Mouse (Mus musculus): ENCODE measurements around the gene Dnajc7. TPM values are rescaled to one million over a fixed set of nuclear protein-coding genes. Genes with fewer than 3 reads are reported as not detected.

Gene Dnajc7
- polyA plus RNA-seq, 1 experiment from 2014 or later: 235 TPM

GRCm38 (mm10) chr11:100607121-100607520 lies 12.8 kb downstream of the Dnajc7 start:
- Histone ChIP-seq H3K9ac (replicated peaks; ENCODE audit: low read length) (no peak overlapping the region), H3K4me2 (replicated peaks; ENCODE audit: low read depth, low read length) (no peak overlapping the region), H3K4me1 (ENCODE audit: insufficient read depth, low read length) (peaks cover 10% of the 10 kb centered on the region), H3K4me3 (ENCODE audit: low read length) (no peak overlapping the region), H3K9me3 (ENCODE audit: low read length) (no peaks in the 10 kb centered on the region), H3K36me3 (ENCODE audit: insufficient read depth, low read length) (no peaks in the 10 kb centered on the region), H3K27me3 (ENCODE audit: insufficient read depth, low read length) (no peaks in the 10 kb centered on the region), H3K27ac (ENCODE audit: low read length) (no peak overlapping the region)
- ATAC-seq (ENCODE audit: low FRiP score, low TSS enrichment): no peak
- 96% methylated on average over 6 of the region's 6 CpGs for WGBS

GRCm38 (mm10) chr11:100605451-100605850 lies 14.5 kb downstream of the Dnajc7 start:
- ATAC-seq (ENCODE audit: low FRiP score, low TSS enrichment): no peak
- 88% methylated on average over 10 of the region's 10 CpGs for WGBS

GRCm38 (mm10) chr11:100604321-100605005 lies 15.5 kb downstream of the Dnajc7 start:
- no peaks in the 10 kb centered on the region for H3K9me3 ChIP-seq (ENCODE audit: low read length)
- 79% methylated on average over 4 of the region's 4 CpGs for WGBS
- peaks cover 22% of the 10 kb centered on the region for H3K36me3 ChIP-seq (ENCODE audit: insufficient read depth, low read length)
- no peak overlapping the region for H3K4me3 ChIP-seq (ENCODE audit: low read length)
- H3K4me2 ChIP-seq (replicated peaks; ENCODE audit: low read depth, low read length): no peak overlapping the region
- no peak for ATAC-seq (ENCODE audit: low FRiP score, low TSS enrichment)
- no peaks in the 10 kb centered on the region for H3K27me3 ChIP-seq (ENCODE audit: insufficient read depth, low read length)
- no peak overlapping the region for H3K27ac ChIP-seq (ENCODE audit: low read length)
- no peak overlapping the region for H3K9ac ChIP-seq (replicated peaks; ENCODE audit: low read length)
- no peaks in the 10 kb centered on the region; the same call in 1 of the 2 replicates for H3K4me1 ChIP-seq (ENCODE audit: insufficient read depth, low read length)

More at GRCm38 (mm10) chr11:100605451-100605850, 14.5 kb downstream of the Dnajc7 start:
- H3K4me3 ChIP-seq (ENCODE audit: low read length): no peak overlapping the region
- H3K4me2 ChIP-seq (replicated peaks; ENCODE audit: low read depth, low read length): no peak overlapping the region
- H3K9ac ChIP-seq (replicated peaks; ENCODE audit: low read length): no peak overlapping the region
- H3K36me3 ChIP-seq (ENCODE audit: insufficient read depth, low read length): peaks cover 12% of the 10 kb centered on the region; the same call in 1 of the 2 replicates
- no peak overlapping the region for H3K27ac ChIP-seq (ENCODE audit: low read length)
- peaks cover 4% of the 10 kb centered on the region; the same call in 1 of the 2 replicates for H3K4me1 ChIP-seq (ENCODE audit: insufficient read depth, low read length)
- no peaks in the 10 kb centered on the region for H3K9me3 ChIP-seq (ENCODE audit: low read length)
- no peaks in the 10 kb centered on the region for H3K27me3 ChIP-seq (ENCODE audit: insufficient read depth, low read length)

GRCm38 (mm10) chr11:100603813-100604212 lies 16.2 kb downstream of the Dnajc7 start:
- no peak overlapping the region for H3K9ac ChIP-seq (replicated peaks; ENCODE audit: low read length)
- H3K36me3 ChIP-seq (ENCODE audit: insufficient read depth, low read length): peaks cover 28% of the 10 kb centered on the region
- no peaks in the 10 kb centered on the region for H3K27me3 ChIP-seq (ENCODE audit: insufficient read depth, low read length)
- no peak for ATAC-seq (ENCODE audit: low FRiP score, low TSS enrichment)
- WGBS: 72% methylated on average over 8 of the region's 8 CpGs
- no peak overlapping the region for H3K4me3 ChIP-seq (ENCODE audit: low read length)
- H3K9me3 ChIP-seq (ENCODE audit: low read length): no peaks in the 10 kb centered on the region
- no peaks in the 10 kb centered on the region; the same call in 1 of the 2 replicates for H3K4me1 ChIP-seq (ENCODE audit: insufficient read depth, low read length)
- H3K27ac ChIP-seq (ENCODE audit: low read length): no peak overlapping the region
- no peak overlapping the region for H3K4me2 ChIP-seq (replicated peaks; ENCODE audit: low read depth, low read length)

GRCm38 (mm10) chr11:100603155-100603554 lies 16.8 kb downstream of the Dnajc7 start:
- Histone ChIP-seq H3K27ac (ENCODE audit: low read length) (no peak overlapping the region), H3K9ac (replicated peaks; ENCODE audit: low read length) (no peak overlapping the region), H3K4me1 (ENCODE audit: insufficient read depth, low read length) (no peaks in the 10 kb centered on the region; the same call in 1 of the 2 replicates), H3K27me3 (ENCODE audit: insufficient read depth, low read length) (no peaks in the 10 kb centered on the region), H3K36me3 (ENCODE audit: insufficient read depth, low read length) (peaks cover 35% of the 10 kb centered on the region), H3K4me2 (replicated peaks; ENCODE audit: low read depth, low read length) (no peak overlapping the region), H3K9me3 (ENCODE audit: low read length) (no peaks in the 10 kb centered on the region), H3K4me3 (ENCODE audit: low read length) (no peak overlapping the region)
- WGBS: 85% methylated on average over 9 of the region's 9 CpGs
- no peak for ATAC-seq (ENCODE audit: low FRiP score, low TSS enrichment)

GRCm38 (mm10) chr11:100601372-100601771 lies 18.6 kb downstream of the Dnajc7 start:
- H3K4me1 ChIP-seq (ENCODE audit: insufficient read depth, low read length): no peaks in the 10 kb centered on the region; the same call in 1 of the 2 replicates
- H3K27ac ChIP-seq (ENCODE audit: low read length): no peak overlapping the region
- H3K36me3 ChIP-seq (ENCODE audit: insufficient read depth, low read length): peaks cover 52% of the 10 kb centered on the region
- no peaks in the 10 kb centered on the region for H3K9me3 ChIP-seq (ENCODE audit: low read length)
- H3K4me3 ChIP-seq (ENCODE audit: low read length): no peak overlapping the region
- WGBS: 88% methylated on average over 3 of the region's 3 CpGs
- H3K4me2 ChIP-seq (replicated peaks; ENCODE audit: low read depth, low read length): no peak overlapping the region
- H3K27me3 ChIP-seq (ENCODE audit: insufficient read depth, low read length): no peaks in the 10 kb centered on the region
- ATAC-seq (ENCODE audit: low FRiP score, low TSS enrichment): no peak
- H3K9ac ChIP-seq (replicated peaks; ENCODE audit: low read length): no peak overlapping the region

- Histone ChIP-seq H3K4me3 (ENCODE audit: low read length) (no peak overlapping the region), H3K4me2 (replicated peaks; ENCODE audit: low read depth, low read length) (no peak overlapping the region), H3K36me3 (ENCODE audit: insufficient read depth, low read length) (peaks cover 67% of the 10 kb centered on the region), H3K4me1 (ENCODE audit: insufficient read depth, low read length) (no peaks in the 10 kb centered on the region), H3K27ac (ENCODE audit: low read length) (no peak overlapping the region), H3K9me3 (ENCODE audit: low read length) (no peaks in the 10 kb centered on the region), H3K27me3 (ENCODE audit: insufficient read depth, low read length) (no peaks in the 10 kb centered on the region), H3K9ac (replicated peaks; ENCODE audit: low read length) (no peak overlapping the region)
- ATAC-seq (ENCODE audit: low FRiP score, low TSS enrichment): no peak
- WGBS: 53% methylated on average over 4 of the region's 4 CpGs
Observed at GRCm38 (mm10) chr11:100598074-100598473, 21.9 kb downstream of the Dnajc7 start.

- no peak overlapping the region for H3K4me2 ChIP-seq (replicated peaks; ENCODE audit: low read depth, low read length)
- no peak overlapping the region for H3K9ac ChIP-seq (replicated peaks; ENCODE audit: low read length)
- H3K27me3 ChIP-seq (ENCODE audit: insufficient read depth, low read length): no peaks in the 10 kb centered on the region
- no peaks in the 10 kb centered on the region for H3K4me1 ChIP-seq (ENCODE audit: insufficient read depth, low read length)
- no peak overlapping the region for H3K27ac ChIP-seq (ENCODE audit: low read length)
- no peak for ATAC-seq (ENCODE audit: low FRiP score, low TSS enrichment)
- H3K9me3 ChIP-seq (ENCODE audit: low read length): no peaks in the 10 kb centered on the region
- peaks cover 81% of the 10 kb centered on the region for H3K36me3 ChIP-seq (ENCODE audit: insufficient read depth, low read length)
- no peak overlapping the region for H3K4me3 ChIP-seq (ENCODE audit: low read length)
- 86% methylated on average over 4 of the region's 4 CpGs for WGBS
Observed at GRCm38 (mm10) chr11:100595533-100595932, 24.4 kb downstream of the Dnajc7 start.

GRCm38 (mm10) chr11:100594608-100595007 lies 25.4 kb downstream of the Dnajc7 start:
- no peaks in the 10 kb centered on the region for H3K27me3 ChIP-seq (ENCODE audit: insufficient read depth, low read length)
- ATAC-seq (ENCODE audit: low FRiP score, low TSS enrichment): no peak
- no peak overlapping the region for H3K4me3 ChIP-seq (ENCODE audit: low read length)
- H3K9ac ChIP-seq (replicated peaks; ENCODE audit: low read length): no peak overlapping the region
- WGBS: 88% methylated on average over 7 of the region's 7 CpGs
- no peak overlapping the region for H3K27ac ChIP-seq (ENCODE audit: low read length)
- no peaks in the 10 kb centered on the region for H3K9me3 ChIP-seq (ENCODE audit: low read length)
- H3K4me2 ChIP-seq (replicated peaks; ENCODE audit: low read depth, low read length): no peak overlapping the region
- H3K36me3 ChIP-seq (ENCODE audit: insufficient read depth, low read length): peaks cover 81% of the 10 kb centered on the region
- H3K4me1 ChIP-seq (ENCODE audit: insufficient read depth, low read length): no peaks in the 10 kb centered on the region

GRCm38 (mm10) chr11:100592346-100593046 lies 27.5 kb downstream of the Dnajc7 start:
- 77% methylated on average over 11 of the region's 11 CpGs for WGBS
- Histone ChIP-seq H3K9me3 (ENCODE audit: low read length) (no peaks in the 10 kb centered on the region), H3K4me2 (replicated peaks; ENCODE audit: low read depth, low read length) (no peak overlapping the region), H3K27ac (ENCODE audit: low read length) (no peak overlapping the region), H3K27me3 (ENCODE audit: insufficient read depth, low read length) (no peaks in the 10 kb centered on the region), H3K9ac (replicated peaks; ENCODE audit: low read length) (no peak overlapping the region), H3K4me1 (ENCODE audit: insufficient read depth, low read length) (no peaks in the 10 kb centered on the region), H3K36me3 (ENCODE audit: insufficient read depth, low read length) (peaks cover 79% of the 10 kb centered on the region), H3K4me3 (ENCODE audit: low read length) (no peak overlapping the region)
- ATAC-seq (ENCODE audit: low FRiP score, low TSS enrichment): no peak
